Mouse (Mus musculus) lung, postnatal 36 days (tissue): Measurements from ENCODE around the gene Draxin.

Experiments
- DNase-seq: peaks from one replicate; pipeline ENCODE4 v3.0.0; 2022; ENCODE audit warnings: mixed read lengths

Gene Draxin

DNA sequence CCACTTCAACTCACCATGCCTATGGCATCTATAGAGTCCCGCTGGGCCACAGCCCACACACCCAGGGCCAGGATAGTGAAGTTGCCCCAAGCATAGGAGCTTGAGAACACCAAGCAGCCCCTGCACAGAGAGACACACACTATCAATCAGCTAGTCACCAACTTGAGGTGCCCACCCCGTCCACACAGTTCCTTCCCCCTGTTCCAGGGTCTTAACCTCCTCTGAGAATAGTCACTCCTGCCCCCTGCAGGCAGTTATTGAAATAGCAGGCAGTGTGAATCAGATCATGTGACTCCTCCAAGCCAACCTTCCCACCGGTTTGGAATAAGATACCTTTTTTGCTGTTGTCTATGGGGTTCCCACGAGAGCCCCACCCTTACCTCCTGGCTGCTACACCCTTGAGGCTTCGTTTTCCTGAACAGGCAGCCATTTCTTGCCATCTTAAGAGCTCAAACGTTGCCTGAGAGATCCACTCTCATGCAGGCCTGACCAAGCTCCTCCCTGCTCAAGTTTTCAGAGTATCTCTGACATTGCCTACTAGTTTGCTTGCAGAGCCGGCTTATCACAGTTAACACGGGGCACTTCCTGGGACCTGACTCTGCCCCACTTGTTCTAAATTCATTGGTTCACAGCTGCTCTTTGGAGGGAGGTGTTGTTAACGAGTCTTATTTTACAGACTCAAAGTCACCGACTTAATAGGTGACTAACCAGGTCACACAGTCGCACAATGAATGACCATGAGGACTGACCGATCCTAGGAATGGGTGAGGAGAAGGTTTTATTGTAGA is 48.0 kb downstream of the Draxin start:
- DNase-seq = peak; percentile 76

DNA sequence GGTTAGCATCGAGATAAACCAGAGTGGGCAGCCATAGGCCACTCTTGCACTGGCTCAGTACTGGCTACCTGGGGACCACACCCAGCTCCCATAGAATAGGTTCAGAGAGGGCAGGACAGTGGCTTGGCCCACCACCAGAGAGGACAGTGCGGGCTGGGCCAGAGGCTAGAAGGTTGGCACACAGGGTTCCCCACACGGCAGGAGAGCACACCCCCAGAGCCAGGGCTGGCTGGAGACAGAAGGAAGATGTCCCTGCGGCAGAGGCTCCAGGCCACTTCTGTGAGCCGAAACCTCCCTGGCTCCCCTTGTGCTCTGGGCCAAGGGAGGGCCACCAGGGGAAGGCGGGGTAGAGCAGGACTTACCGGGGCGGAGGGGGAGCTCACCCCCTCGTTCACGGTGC is 49.3 kb downstream of the Draxin start:
- no peak for DNase-seq

DNA sequence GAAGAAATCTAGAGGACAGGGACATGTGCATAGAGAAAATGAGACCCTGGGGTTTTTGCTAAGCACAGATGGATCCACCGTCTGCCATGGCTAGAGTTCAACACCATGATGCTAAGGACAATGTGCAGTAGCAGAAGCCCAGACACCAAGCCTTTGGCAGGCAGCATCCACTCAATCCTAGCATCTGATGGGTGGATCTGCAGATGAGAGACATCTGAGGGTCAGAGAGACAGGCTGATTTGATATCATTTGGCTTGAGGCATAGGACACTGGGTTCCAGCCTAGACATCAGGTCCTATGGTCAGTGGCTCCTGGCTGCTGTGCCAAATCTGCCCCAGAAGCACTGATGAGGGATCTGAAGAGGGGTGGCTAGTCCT is 49.9 kb downstream of the Draxin start:
- no peak for DNase-seq

DNA sequence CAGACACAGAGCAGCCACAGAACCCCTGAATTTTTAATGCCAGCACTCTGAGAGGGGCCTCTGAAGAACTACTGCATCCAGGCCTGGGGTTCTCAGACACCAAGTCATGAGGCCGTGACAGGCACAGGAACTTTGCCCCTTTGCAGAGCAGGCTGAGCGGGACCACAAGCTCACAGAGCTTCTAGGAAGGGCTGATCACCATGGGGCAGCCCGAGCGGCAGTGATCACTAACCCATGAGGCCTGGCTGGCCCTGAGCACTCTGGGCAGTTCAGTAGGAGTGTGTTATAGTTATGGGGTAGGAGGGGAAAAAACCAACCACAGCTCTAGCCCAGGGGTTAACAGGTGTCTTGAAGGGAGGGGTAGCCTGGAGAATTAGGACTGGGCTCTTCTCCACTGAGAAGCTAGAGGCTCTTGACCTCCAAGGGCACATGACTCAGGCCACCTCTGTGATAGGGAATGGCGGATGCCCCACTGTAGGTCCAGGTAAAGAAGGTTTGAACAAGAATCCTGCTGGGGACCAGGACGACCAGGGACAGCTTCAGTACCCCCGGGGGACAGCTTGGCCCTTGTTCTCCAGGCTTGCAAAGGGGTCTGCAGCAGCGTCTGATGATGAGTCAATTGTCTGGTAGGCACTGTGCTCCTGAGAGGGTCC is 50.4 kb downstream of the Draxin start:
- no peak for DNase-seq

DNA sequence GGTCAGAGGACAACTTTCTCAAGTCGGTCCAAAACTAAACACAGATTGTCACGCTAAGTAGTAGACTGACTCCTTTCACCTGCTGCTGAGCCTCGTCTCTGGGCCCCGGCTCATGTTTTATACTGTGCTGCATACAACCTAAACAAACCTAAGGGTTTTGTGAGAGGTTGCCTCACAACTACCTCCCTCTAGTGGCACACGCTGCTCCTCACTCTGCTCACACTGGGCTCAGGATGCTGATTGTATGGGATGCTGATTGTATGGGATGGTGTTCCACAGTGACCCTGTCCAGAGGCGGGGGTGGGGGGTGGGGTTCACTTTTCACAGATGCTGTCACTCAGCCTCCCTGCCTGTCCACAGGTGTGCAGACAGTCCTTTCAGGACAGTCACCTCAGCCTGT is 51.3 kb downstream of the Draxin start:
- no peak for DNase-seq

DNA sequence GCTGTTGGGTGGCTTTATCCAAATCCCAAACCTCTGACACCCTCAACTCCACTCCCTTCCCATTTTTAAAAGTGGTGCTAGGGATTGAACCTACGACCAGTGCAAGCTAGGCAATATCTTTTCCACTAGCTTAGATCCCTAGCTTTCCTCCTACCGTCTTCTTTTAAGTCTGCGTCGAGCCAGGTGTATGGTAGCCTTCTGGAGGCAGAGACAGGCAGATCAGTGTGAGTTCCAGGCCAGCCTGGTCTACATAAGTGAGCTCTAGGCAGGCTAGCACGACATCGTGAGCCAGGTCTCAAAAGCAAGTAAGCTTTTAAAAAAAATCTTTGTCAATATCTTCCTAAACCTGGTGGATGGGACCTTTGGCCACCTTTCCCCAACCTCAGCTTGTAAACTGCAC is 54.6 kb downstream of the Draxin start:
- DNase-seq = no peak

DNA sequence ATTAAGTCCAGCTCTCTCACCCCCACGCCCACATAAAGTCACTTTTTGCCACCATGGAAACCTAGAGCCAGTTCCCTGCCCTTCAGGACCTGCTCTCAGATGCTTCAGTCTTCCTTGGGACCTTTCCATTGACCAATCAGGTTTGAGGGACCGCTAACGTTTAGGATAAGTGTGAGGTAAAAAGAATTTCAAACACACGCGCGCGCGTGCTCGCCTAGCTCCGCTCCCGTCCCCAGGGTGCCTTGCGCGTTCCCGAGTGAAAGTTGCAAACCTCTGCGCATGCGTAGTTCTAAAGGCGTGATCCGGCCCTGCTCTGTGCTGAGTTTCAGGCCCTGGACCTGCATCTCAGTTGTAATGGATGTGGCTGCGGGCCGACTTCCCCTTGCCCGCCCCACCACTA is 55.2 kb downstream of the Draxin start:
- peak; percentile 81 for DNase-seq

DNA sequence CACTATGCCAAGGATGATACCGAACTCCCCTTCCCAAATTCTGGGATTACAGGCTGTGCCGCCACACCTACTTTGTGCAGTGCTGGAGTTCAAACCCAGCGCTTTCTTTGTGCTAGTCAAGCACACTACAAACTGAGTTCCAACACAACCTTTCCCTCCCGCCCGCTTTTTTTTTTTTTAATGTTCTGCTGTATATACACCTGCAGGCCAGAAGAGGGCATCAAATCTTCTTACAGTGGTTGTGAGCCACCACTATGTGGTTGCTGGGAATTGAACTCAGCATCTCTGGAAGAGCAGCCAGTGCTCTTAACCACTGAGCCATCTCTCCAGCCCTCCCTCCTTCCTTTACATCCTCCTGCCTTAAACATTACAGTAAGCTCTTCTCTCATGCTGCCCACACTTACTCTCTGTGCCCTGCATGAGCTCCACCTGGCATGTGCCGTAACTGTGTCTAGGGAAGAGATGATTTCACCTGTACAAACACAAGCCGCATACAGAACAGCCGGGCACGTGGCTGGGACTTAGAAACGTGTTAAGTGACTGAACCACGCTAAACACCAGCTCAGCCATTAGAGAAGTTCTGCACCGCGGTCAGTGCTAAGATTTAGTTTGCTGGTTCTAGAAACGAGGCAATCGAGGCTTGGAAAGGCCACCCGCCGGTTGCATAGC is 55.8 kb downstream of the Draxin start:
- no peak for DNase-seq

DNA sequence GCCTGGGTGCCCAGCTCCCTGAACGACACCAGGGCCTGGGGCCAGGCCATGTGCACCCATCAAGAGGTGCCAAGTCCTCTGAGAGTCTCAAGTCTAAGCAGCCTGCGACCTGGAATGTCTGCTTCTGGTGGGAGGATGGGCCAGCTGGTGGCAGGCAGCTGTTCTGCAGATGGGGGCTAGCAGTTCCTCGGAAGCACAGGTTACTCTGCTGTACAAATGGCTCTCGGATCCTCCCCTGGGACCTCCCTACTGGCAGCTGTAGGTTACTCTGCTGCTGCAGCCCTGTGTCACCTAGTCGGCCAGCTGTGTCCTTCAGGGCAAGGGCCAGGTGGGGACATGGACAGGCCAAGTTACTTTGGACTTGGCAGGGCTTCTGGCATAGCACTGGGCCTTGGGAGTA is 59.0 kb downstream of the Draxin start:
- no peak for DNase-seq

DNA sequence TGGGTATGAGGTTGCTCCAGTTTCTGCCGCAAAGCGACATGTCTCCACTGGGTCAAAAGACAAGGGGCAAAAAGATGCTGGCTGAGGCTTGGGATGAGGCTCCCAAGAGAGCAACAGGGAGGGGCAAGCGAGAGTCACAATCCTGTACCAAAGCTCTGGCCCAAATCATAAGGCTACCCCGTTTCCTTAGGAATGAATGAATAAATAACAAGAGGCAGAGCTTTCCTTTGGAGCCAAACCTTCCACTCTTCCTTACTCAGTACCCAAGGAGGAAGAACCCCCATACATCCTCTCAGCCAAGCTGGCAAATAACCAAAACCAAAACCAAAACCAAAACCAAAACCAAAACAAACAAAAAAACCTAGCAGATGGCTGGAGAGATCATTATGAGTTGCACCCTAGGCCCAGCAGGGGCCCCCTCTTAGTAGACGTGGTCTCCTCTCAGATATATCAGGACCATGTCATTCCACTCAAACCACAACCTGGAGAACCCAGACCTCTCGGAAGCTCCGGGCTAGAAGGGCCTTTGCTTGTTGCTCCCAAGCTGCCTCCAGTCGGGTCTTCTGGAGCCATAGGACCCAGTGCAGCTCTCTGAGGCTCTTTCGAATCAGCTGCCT is 60.8 kb downstream of the Draxin start:
- no peak for DNase-seq

DNA sequence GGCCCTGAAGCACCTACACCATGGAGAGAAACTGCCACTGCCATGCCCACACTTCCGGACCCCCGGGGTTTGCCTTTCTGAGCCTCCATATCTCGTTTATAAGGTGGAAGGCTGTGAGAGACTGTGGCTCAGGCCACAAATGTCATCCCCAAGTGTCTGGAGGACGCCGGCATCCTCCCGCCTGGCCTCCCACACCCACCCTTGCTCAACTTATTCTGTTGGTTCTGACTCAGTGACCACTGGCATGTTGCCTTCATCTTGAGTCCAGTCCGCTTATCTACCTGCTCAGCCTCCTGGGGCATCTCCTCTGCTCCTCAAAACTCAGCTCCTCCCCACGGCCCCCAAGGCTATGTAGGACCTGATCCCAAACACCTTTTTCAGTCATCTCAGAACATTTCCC is 63.2 kb downstream of the Draxin start:
- DNase-seq = no peak

DNA sequence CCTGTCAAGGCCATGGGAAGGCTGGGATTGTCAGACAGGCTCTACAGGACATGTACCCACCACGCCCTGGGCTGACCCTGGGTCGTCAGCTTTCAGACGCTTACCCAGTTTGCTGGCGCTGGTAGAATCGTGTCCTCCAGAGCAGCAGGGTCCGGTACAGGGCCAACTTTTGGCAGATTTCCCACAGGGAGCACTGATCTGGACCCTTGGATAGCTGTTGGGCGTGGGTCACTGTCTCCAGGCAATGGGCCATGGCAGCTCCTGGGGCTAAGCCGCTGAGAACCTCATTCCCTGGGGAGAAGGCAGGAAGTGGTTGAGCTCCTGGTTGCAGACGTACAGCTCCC is 64.1 kb downstream of the Draxin start:
- DNase-seq = no peak

DNA sequence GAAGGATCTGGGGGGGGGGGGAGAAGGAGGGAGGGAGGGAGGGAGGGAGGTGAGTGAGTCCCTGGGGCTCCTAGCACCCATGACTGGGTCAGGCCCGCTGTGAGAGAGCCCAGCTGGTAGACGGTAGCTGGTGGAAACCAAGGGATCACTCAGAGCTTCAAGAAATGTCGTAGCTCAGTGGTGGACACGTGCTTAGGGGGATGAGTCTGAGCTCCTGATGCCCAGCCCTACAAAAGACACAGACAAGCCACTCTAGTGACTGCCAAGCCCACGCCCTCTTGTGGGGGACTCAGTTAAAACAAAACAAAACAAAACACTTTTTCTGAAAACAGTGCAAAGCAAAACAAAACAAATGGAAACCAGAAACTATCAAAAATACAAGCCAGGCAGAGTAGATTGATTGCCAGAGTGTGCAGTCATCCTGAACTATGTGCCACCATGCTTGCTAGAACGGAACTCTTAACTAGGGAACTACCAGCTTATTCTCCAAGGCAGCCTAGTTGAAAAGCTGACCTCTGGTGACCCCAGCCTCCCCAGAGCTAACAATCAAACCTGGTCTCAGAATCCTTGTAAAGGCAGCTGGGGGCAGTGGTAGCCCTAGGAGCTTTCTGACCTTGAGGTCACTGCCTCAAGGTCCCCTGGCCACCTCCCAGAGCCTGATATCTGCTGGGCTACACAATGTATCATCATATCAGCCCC is 64.6 kb downstream of the Draxin start:
- peak; percentile 30 for DNase-seq

DNA sequence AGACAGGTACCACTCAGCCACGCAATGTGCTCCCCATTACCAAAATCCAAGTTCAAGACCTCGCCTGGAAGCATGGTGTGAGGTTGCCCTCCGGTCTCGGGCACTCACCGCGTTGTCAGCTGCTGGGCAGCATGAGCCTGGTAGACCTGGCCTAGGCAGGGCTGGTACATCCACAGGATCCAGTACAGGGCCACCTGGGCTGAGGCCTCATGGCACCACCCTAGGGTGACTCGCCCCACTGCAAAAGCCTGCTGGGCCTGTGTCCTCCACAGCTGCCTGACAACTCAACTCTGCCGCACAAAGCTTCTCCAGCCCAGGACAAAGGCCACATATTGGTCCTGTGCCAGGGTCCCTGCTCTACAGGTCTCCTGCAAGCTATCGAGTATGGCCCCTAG is 69.4 kb downstream of the Draxin start:
- DNase-seq = no peak

DNA sequence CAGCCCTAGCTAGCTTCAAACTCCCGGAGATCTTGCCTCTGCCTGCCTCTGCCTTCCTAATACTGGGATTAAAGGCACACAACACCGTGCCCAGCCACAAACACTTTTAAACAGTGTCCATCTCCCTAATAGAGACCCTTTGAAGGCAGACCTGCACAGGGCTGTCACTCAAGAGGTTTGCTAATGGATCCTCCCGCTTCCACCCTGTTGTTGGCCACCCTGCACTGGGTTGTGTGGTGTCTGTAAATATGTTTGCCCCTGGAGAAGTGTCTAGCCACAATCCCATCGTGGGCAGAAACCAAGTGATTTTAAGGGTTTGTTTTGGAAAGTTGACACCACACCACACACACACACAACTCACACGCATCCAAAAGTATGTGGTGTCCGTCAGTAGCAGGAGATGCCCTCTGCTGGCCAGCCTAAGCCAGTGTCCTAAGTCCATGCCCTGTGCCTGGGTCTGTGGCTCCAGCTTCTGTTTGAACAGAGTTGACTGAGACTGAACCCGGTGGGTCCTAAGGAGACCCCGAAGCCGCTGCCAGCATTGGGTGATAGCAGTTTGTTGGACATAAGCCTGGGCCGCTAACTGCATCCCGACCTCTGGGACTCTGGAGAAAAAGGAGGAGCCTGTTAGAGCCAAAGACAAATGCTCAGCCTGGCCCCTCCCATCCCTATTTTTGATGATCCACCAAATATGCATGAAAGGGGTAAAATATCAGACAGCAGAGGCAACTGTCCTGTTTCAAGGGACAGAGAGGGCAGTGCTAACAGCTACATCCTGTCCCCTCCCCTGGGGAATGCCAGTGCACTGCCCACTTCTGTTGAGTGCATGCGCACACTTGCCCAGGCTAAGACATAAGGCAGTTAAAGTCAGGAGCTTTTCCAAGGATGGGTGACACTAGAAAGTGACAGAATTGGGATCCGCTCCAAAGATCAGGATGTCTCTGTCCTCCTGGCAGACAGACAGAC is 70.1 kb downstream of the Draxin start:
- DNase-seq = peak; percentile 68

DNA sequence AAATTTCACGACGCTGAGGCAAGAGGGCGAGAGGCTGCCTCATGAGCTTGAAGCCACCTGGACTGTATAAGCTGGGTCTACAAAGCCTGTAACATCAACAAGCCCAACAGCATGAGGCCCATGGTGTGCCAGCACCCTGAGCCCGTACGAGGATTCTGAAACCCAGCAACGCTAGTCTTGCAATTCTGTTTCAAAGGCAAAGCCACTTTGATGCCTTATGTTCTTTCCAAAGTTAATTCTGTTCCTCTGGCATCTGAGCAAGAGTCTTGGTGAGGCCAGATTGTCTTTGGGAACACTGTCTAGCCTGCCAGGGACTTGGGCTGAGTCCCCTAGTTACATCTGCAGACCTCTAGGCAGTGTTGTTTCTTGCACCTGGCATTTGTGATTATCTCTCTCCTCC is 71.5 kb downstream of the Draxin start:
- DNase-seq = no peak

DNA sequence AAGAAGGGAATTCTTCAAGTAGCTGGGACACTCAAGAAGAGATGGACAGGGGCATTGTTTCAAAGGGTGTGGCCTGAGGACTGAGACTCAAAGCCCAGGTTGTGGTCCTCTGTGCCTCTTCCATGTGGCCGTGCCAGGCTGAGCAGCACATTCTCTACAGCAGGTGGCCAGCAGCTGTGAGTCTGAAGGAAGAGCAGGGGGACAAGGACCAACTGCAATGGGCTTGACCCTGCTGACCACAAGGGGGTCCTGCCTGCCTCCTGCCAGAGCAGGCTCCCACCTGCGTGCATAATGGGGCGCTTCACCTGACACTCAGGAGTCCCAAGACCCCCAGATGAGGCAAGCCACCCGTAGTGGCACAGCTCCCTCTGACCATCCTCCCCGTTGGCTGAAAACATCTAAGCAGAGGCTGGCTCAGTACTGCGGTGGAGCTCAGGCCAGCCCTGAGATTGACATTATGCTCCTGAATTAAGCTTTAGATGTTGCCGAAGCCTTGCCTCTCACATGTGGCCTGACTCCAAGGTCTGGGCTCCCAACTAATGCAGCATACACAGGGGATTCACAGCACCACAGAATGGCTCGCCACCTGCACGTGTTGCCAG is 72.2 kb downstream of the Draxin start:
- no peak for DNase-seq

DNA sequence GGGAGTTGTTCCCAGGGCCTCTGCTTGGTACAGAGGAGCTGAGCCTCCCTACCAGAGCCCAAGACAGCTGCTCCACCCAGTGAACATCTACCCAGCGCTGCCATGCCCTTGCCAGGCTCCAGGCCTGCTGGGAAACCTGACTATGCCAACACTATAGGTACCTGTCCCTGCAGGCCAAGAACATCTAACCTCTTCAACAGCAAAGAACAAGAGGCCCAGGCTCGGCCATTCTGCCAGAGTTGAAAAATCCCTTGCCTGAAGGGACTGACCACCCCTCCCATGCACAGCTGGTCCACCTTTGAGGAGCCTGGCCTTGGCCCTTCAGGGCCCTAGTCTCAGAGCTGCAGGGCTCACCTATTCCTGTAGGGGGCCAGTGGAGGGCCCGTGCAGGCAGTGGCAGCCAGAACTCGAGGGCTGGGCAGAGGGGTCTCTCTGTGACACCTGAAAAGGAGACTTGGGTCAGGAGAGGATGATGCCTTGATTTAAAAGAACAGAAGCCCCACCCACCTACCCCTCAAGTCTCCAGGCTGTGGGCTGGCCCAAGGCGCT is 72.8 kb downstream of the Draxin start:
- no peak for DNase-seq

DNA sequence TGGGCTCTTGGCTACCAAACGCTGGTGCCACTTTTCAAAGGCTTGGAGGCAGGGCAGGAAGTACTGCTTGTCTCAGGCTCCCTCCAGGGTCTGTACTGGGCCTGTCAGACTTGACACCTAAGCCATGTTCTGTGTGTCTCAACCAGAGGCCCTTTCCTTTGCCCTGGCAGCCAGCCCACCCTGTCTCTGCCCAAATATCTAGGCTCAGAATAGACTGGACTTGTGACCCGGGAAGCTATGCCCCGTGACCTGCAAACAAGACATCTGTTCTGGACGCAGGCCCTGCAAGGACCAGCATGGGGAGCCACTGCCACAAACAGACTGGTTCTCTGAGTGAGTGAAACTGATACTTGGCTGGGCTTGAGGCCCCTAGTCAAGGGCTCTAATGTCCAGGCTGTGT is 73.7 kb downstream of the Draxin start:
- DNase-seq = peak; percentile 45

DNA sequence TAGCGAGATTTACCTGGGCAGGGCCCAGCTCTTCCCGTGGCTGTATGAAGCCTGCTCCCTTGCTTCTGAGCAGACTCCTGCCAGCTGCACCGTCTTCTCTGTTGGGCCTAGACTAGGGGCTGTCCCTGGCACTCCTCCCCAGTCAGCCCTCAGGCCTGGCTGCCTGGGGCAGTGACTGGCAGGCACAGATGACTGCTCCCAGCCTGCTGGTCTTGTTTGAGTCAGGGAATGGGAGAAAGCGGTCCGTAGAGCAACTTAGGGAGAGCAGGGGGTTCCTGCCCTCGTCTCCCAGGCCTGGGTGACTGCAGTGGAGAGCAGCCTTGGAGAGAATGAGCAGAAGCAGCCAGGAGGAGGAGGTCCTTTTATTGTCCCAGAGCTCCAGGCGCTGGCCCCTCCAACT is 74.3 kb downstream of the Draxin start:
- DNase-seq = no peak

DNA sequence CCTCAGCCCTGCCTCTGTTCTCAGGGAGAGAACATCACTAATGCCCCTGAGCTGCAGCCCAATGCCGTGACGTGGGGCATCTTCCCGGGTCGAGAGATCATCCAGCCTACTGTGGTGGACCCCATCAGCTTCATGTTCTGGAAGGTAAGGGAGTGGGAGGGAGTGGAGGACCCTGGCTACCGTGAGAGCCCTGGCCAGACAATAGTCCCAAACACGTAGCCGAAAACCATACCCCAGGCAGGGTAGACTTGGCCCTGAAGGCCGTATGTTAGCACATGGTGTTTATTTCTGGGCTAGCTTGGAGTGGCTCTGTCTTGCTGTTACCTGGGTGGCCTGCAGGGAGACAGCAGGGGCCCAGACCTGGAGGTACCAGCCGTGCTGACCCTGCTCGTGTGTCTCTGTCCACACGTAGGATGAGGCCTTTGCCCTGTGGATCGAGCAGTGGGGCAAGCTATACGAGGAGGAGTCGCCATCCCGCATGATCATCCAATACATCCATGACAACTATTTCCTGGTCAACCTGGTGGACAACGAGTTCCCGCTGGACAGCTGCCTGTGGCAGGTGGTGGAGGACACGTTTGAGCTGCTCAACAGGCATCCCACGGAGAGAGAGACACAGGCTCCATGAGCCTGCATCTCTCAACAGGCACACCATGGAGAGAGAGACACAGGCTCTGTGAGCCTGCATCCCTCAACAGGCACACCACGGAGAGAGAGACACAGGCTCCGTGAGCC is 75.4 kb downstream of the Draxin start:
- no peak for DNase-seq
